Mouse (Mus musculus): ENCODE measurements around the gene Ctbs. TPM values are rescaled to one million over a fixed set of nuclear protein-coding genes. Genes with fewer than 3 reads are reported as not detected.

The Ctbs gene
- total RNA-seq, 2 experiments from 2014 or later, result 4.2 to 4.4 TPM

DNA sequence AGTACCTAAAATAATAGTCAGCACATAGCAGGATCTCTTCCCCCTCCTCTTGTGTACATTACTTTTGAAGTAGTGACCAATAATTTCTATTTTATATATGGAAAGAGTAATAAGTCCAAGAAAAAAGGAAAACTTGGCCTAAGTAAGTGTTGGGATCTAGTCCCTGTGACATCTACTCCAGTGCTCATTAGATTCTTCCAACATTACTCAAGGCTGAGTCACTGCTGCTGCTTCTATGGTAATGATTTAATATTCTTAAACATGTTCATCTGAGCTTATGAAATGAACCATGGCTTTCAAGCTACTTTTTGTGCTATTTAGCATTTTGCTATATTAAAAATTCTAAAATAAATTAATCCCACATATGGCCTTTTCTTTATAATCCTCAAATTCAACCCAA lies 24.1 kb downstream of the Ctbs start:
- no peak for DNase-seq (ENCODE audit: low spot score)
- intact Hi-C loops (cut with DNase I), result no loop called here

GRCm38 (mm10) chr3:146474428-146474827 lies 24.8 kb downstream of the Ctbs start:
- intact Hi-C loops (cut with DNase I), result no loop called here
- no peak for DNase-seq (ENCODE audit: low spot score)

DNA sequence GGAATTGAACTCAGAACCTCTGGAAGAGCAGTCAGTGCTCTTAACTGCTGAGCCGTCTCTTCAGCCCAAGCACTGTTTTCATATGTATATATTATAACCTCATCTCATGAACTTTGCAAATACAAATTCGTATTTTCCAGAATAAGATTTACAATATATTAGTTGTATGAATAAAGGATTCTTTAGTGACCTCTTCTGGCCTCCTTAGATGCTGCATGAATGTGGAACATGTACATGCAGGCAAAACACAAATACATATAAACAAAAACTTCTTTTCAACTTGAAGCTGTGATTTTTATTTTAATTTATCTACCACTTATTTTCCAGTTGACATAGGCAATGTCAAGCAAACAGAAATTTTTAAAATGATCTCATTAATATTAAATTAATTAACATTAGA lies 32.4 kb downstream of the Ctbs start:
- intact Hi-C loops (cut with DNase I), result loop anchor here (5.0 kb wide), 1 partner anchor 135 kb away; no protein-coding TSS in a partner anchor

DNA sequence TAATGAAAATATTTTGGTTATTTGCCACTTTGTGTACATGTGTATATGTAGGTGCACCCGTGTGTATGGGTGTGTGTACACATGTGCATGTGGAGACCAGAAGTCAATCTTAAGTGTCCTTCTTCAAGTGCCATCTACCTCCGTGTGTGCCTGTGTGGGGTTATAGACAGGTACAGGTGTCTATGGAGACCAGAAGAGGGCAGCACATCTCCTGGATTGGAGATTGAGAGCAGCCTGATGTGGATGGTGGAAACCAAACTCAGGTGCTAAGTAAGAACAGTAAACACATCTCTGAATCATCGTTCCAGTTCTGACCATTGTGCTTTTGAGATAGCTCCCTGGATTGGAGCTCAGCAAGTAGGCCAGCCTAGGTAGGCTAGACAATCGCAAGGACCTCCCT lies 36.9 kb downstream of the Ctbs start:
- DNase-seq (ENCODE audit: low spot score), result no peak
- intact Hi-C loops (cut with DNase I), result no loop called here

More for the DNA sequence above, 32.4 kb downstream of the Ctbs start:
- DNase-seq (ENCODE audit: low spot score), result no peak

GRCm38 (mm10) chr3:146494941-146495340 lies 45.3 kb downstream of the Ctbs start:
- intact Hi-C loops (cut with DNase I), result loop anchor here (5.0 kb wide), 1 partner anchor 317 kb away; the partner anchor contains the start of gene Prkacb
- no peak for DNase-seq (ENCODE audit: low spot score)

DNA sequence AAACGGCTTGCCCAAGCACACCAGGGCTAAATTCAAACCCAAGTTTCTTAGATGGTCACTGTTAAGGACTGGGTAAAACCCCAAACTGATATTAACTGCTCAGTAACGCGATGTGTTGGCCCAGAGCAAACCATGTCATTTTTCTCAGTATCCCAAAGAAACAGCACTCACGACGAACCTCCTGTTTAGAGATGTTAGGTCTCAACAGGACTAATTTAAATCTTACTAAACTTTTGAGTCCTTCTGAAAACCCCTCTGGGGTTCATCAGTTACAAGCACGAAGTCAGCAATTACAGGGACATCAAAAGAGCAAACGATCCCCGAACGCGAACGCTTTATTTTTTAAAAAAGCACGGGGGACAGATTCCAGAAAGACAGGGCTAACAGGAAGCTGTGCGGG lies 49.4 kb downstream of the Ctbs start:
- intact Hi-C loops (cut with DNase I), result loop anchor here (2.0 to 5.0 kb wide), 2 partner anchors 48 to 313 kb away; partner anchors contain the start of gene Prkacb
- DNase-seq (ENCODE audit: low spot score), result no peak

GRCm38 (mm10) chr3:146499431-146500002 lies 49.9 kb downstream of the Ctbs start, which contains the start of the genes Spata1 and Gng5:
TSS of gene Spata1 (minus strand) at chr3:146499753.
TSS of gene Gng5 (plus strand) at chr3:146499807.
- intact Hi-C loops (cut with DNase I), result loop anchor here (2.0 to 5.0 kb wide), 3 partner anchors 49 to 313 kb away; partner anchors contain the start of genes Prkacb and Ssx2ip
- peak; percentile 84 for DNase-seq (ENCODE audit: low spot score)

DNA sequence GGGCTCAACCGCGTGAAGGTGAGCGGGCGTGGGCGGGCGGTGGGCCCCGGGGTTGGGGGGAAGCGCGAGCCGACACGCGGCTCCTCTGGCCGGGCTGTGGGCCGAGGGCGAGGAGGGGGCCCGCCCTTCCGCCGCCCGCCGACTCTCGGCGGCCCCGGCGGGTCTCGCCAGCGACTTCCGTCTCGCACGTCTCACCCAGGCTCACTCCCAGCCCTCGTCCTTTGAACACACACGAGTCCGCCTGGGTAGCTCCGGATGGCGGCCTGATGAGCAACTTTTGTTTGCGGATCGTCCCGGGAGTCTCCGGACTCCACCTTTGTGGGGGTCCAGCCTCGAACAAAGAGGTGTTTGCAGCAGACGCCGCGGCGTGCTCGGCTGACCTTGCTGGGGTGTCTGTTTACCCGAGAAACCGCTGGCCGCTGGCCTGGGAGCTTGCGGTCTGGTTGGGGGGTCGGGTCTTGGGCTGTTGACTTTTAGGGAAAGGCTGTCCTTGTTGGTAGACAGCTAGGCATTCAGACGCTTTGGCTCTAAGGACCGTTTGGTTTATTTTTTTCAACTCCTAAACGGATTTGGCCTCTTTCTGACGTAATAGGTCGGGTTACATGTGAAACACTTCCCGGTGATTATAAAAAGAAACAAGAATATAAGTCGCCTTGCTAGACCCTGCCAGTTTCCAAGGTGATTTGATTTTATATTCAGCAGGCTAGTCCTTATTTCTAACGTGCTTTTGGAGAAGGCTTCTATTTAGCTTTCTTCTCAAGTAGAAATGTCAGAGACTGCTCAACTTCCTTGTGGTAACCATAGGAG lies 50.6 kb downstream of the Ctbs start:
- intact Hi-C loops (cut with DNase I), result loop anchor here (5.0 kb wide), 1 partner anchor 98 kb away; the partner anchor contains the start of gene Ssx2ip
- DNase-seq (ENCODE audit: low spot score), result no peak

DNA sequence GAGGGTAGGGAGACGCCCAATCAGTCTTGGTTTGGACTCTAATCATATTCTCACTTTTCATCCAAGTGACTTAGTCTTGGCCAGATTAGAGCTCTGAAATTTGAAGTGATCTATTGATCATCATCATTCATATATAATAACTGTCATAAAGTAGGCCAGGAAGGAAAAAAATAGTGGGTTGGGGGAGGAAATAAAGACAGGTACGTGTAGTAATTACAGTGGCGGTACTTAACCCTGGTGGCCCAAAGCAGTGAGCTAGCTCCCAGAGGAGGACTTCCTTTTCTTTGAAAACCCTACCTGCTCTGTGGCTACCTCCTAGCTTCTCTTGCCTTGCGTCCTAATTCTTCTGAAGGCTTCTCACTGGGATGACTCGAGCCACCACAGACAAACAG lies 51.2 kb downstream of the Ctbs start:
- intact Hi-C loops (cut with DNase I), result loop anchor here (5.0 kb wide), 1 partner anchor 99 kb away; the partner anchor contains the start of gene Ssx2ip

DNA sequence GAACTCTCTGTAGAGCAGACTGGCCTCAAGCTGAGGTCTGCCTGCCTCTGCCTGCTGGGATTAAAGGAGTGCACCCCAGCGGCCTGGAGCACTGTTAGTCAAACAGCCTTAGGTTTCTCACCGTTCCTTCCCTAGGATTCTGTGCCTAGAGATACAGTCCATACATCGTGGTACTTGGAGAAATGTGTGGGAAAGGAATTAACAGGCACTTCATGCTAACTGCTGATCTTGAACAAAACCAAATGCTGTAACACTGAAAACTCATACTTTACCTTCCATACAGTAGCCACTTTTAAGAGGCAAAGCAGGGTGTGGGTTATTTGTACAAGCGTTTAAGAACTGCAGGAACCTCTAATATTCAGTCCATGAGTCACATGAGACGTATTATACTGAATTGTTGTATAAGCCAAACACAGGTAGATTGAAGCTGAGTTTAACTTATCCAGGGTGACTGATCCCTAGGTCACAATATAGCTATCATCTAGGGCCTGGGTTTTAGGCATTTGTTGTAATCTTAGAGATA lies 52.1 kb downstream of the Ctbs start:
- DNase-seq (ENCODE audit: low spot score), result no peak
- intact Hi-C loops (cut with DNase I), result loop anchor here (2.0 to 5.0 kb wide), 2 partner anchors 17 to 99 kb away; partner anchors contain the start of gene Ssx2ip

More for the DNA sequence above, 51.2 kb downstream of the Ctbs start:
- no peak for DNase-seq (ENCODE audit: low spot score)

DNA sequence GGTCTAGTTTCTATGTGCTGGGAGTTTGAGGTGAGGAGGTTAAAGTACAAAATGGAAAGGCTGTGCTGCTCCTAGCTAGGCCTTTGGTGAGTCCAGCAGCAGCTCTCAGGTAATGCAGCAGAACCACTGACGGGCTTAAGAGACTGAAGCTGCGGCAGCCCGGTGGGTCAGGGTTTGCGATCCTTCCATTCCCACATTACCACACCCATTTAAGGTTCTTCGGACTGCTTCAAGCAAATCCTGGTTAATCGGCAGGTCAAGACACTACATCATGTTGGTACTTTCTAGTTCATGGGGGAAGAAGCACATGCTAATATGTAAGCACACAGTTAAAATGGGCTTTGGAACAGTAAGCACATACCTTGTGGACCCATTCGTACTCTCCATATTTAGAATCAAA lies 57.1 kb downstream of the Ctbs start:
- intact Hi-C loops (cut with DNase I), result no loop called here
- DNase-seq (ENCODE audit: low spot score), result no peak

Other genes starting within 250 kb of the Ctbs start
- under 1 TPM; 0.36 to 0.65 TPM for gene Lpar3, start 228.8 kb upstream of the Ctbs start, total RNA-seq (2021)
- gene Ssx2ip, start 45.2 kb upstream of the Ctbs start, total RNA-seq (2021), result 10 to 100 TPM; 12.4 to 12.5 TPM
- 1 to 10 TPM; 2.2 to 2.3 TPM for gene Spata1, start 50.0 kb downstream of the Ctbs start, total RNA-seq (2021)
- gene Gng5, start 50.0 kb downstream of the Ctbs start, total RNA-seq (2021), result 100 to 1,000 TPM; 197 to 229 TPM
- gene Rpf1, start 71.6 kb downstream of the Ctbs start, total RNA-seq (2021), result 10 to 100 TPM; 13.6 to 15.5 TPM
- not detected for gene Uox, start 120.6 kb downstream of the Ctbs start, total RNA-seq (2021)
- not detected for gene Dnase2b, start 165.8 kb downstream of the Ctbs start, total RNA-seq (2021)
- gene 4930503B20Rik, start 201.5 kb downstream of the Ctbs start, total RNA-seq (2021), result not detected
- gene Samd13, start 235.8 kb downstream of the Ctbs start, total RNA-seq (2021), result 1 to 10 TPM; 2.5 to 2.9 TPM